ENCODE assay signal across 21 mouse cellular contexts in the genomic region with DNA sequence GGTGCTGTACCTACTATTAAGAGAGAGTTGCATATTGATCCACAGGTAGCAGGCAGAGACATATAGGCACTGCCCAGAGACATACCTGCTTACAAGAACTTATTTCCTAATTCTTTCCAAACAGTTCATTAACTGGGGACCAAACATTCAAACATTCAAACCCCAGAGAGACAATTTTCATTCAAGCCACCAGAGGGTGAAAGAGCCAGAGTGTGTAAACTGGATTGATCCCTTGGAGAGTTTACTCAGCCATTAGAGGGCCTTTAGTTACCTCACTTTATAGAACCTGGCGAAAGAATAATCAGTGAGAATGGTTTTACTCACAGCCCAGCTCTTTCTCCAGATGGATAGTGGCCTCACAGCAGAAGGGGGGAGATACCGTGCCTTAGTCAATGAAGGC. TPM values are rescaled to one million over a fixed set of nuclear protein-coding genes. Genes with fewer than 3 reads are reported as not detected.
DNase-seq lines count a peak whose midpoint lies in the region; ATAC-seq and TF ChIP-seq lines count a peak whose summit lies in the region.
"Had no signal": no experiment of that assay in that cellular context is flagged by ENCODE, and none has a peak within 500 bp of the region (broad histone marks: within the 10 kb centered on the region; RNA-seq: fewer than 3 reads in every experiment).

No protein-coding gene starts in this region.

- H3K27ac ChIP-seq in intestine, postnatal 0 days (ENCODE audit: low read depth, low read length) = no peak overlapping the region
- no peak overlapping the region for H3K27ac ChIP-seq in intestine, embryonic 16.5 days (ENCODE audit: low read length)
- no peak overlapping the region for H3K27ac ChIP-seq in lung, embryonic 14.5 days (ENCODE audit: low read depth)
- H3K27ac ChIP-seq: hindbrain, embryonic 12.5 days; midbrain, embryonic 15.5 days; neural tube, embryonic 13.5 days had no signal

- no peak overlapping the region for H3K4me3 ChIP-seq in intestine, postnatal 0 days (ENCODE audit: low read depth, low read length)
- no peak overlapping the region for H3K4me3 ChIP-seq in intestine, embryonic 16.5 days (ENCODE audit: low read length)
- H3K4me3 ChIP-seq in lung, embryonic 14.5 days (ENCODE audit: low read depth, low read length) = no peak overlapping the region
- H3K4me3 ChIP-seq: hindbrain, embryonic 12.5 days; midbrain, embryonic 15.5 days; myocyte; neural tube, embryonic 13.5 days had no signal

- H3K9me3 ChIP-seq in intestine, postnatal 0 days (ENCODE audit: control insufficient read depth) = no peaks in the 10 kb centered on the region
- no peaks in the 10 kb centered on the region for H3K9me3 ChIP-seq in intestine, embryonic 16.5 days (ENCODE audit: control insufficient read depth, low read length)
- H3K9me3 ChIP-seq in lung, embryonic 14.5 days (ENCODE audit: low read depth, low read length) = no peaks in the 10 kb centered on the region
- H3K9me3 ChIP-seq: hindbrain, embryonic 12.5 days; midbrain, embryonic 15.5 days; neural tube, embryonic 13.5 days had no signal

- peak; percentile 11 for DNase-seq in lung, embryonic 14.5 days
- DNase-seq in lung, postnatal 25 days (ENCODE audit: low spot score) = no peak
- DNase-seq in NIH3T3 (ENCODE audit: low read depth) = peak; percentile 42
- no peak for DNase-seq in cerebellum, postnatal 25 days
- DNase-seq in layer of hippocampus, postnatal 25 days (ENCODE audit: extremely low spot score in 1 of 2, low spot score in 1 of 2) = no peak
- DNase-seq: adrenal gland, adult 2 months; cerebellum, adult 11-12 months; heart, postnatal 10 days; kidney, adult 2 months; kidney, postnatal 14 days; lung, postnatal 14 days; retina, postnatal 1 day; right cerebral cortex, postnatal 25 days; thymus, postnatal 25 days had no signal

- WGBS in intestine, postnatal 0 days = 61% methylated on average over 2 of the region's 2 CpGs
- WGBS in intestine, embryonic 16.5 days = 69% methylated on average over 2 of the region's 2 CpGs
- 79% methylated on average over 2 of the region's 2 CpGs for WGBS in lung, embryonic 14.5 days

- peak; percentile 53 for TF ChIP-seq CTCF in intestine, postnatal 0 days (IDR thresholded peaks at IDR 0.05; ENCODE audit: low read depth)
- no peak for TF ChIP-seq CTCF in lung, embryonic 14.5 days (IDR thresholded peaks at IDR 0.05; ENCODE audit: low read depth)

- no peaks in the 10 kb centered on the region for H3K27me3 ChIP-seq in intestine, postnatal 0 days (replicated peaks; ENCODE audit: control insufficient read depth, insufficient read depth, low read length)
- no peaks in the 10 kb centered on the region for H3K27me3 ChIP-seq in intestine, embryonic 16.5 days (replicated peaks; ENCODE audit: control insufficient read depth, insufficient read depth, low read length)
- H3K27me3 ChIP-seq in lung, embryonic 14.5 days (ENCODE audit: insufficient read depth, low read length) = no peaks in the 10 kb centered on the region
- H3K27me3 ChIP-seq: hindbrain, embryonic 12.5 days; midbrain, embryonic 15.5 days; neural tube, embryonic 13.5 days had no signal

- H3K4me2 ChIP-seq in intestine, postnatal 0 days (replicated peaks; ENCODE audit: low read depth) = no peak overlapping the region
- no peak overlapping the region for H3K4me2 ChIP-seq in intestine, embryonic 16.5 days (ENCODE audit: low read depth, low read length)
- H3K4me2 ChIP-seq in lung, embryonic 14.5 days = no peak overlapping the region
- H3K4me2 ChIP-seq: heart, embryonic 11.5 days; hindbrain, embryonic 12.5 days; midbrain, embryonic 15.5 days; neural tube, embryonic 13.5 days had no signal

- no peaks in the 10 kb centered on the region for H3K4me1 ChIP-seq in intestine, postnatal 0 days (replicated peaks; ENCODE audit: control insufficient read depth, insufficient read depth, low read length)
- H3K4me1 ChIP-seq in intestine, embryonic 16.5 days (ENCODE audit: control insufficient read depth, insufficient read depth, low read length) = peaks cover 6% of the 10 kb centered on the region
- H3K4me1 ChIP-seq in lung, embryonic 14.5 days (ENCODE audit: insufficient read depth) = no peaks in the 10 kb centered on the region
- H3K4me1 ChIP-seq: midbrain, embryonic 15.5 days had no signal

- ATAC-seq in intestine, postnatal 0 days = no peak
- ATAC-seq in intestine, embryonic 16.5 days = no peak
- ATAC-seq in lung, embryonic 14.5 days (ENCODE audit: insufficient read depth) = no peak
- ATAC-seq: midbrain, embryonic 15.5 days had no signal

- no peak overlapping the region for H3K9ac ChIP-seq in intestine, postnatal 0 days (ENCODE audit: low read depth, low read length)
- no peak overlapping the region for H3K9ac ChIP-seq in intestine, embryonic 16.5 days (ENCODE audit: low read depth, low read length)
- H3K9ac ChIP-seq in lung, embryonic 14.5 days = no peak overlapping the region
- H3K9ac ChIP-seq: hindbrain, embryonic 12.5 days; midbrain, embryonic 15.5 days; neural tube, embryonic 13.5 days had no signal

- no peaks in the 10 kb centered on the region for H3K36me3 ChIP-seq in intestine, postnatal 0 days (ENCODE audit: control insufficient read depth, insufficient read depth)
- H3K36me3 ChIP-seq in intestine, embryonic 16.5 days (ENCODE audit: control insufficient read depth, insufficient read depth, low read length) = no peaks in the 10 kb centered on the region
- H3K36me3 ChIP-seq in lung, embryonic 14.5 days (ENCODE audit: insufficient read depth) = no peaks in the 10 kb centered on the region
- H3K36me3 ChIP-seq: hindbrain, embryonic 12.5 days; midbrain, embryonic 15.5 days; neural tube, embryonic 13.5 days had no signal

RNA-seq across cellular contexts. Expression of a gene that starts 9.2 kb away (rescaled TPM):
- polyA plus RNA-seq in intestine, postnatal 0 days (2015; fragmentation: Nextera tagmentation; extraction: Ambion mirVana) = 1.4 and 1.6 TPM in 2 replicates
- 2.3 and 2.9 TPM in 2 replicates for polyA plus RNA-seq in intestine, embryonic 16.5 days (2015; fragmentation: Nextera tagmentation; extraction: Ambion mirVana)
- 7.1 and 8.0 TPM in 2 replicates for polyA plus RNA-seq in lung, embryonic 14.5 days (2014; fragmentation: Nextera tagmentation; extraction: Ambion mirVana)
- total RNA-seq in layer of hippocampus, postnatal 25 days (2021) = 10 to 100 TPM; 16.3 to 16.5 TPM

RNA-seq across cellular contexts. Expression of a gene that starts 27.5 kb away (rescaled TPM):
- 156 and 160 TPM in 2 replicates for polyA plus RNA-seq in intestine, postnatal 0 days (2015; fragmentation: Nextera tagmentation; extraction: Ambion mirVana)
- polyA plus RNA-seq in intestine, embryonic 16.5 days (2015; fragmentation: Nextera tagmentation; extraction: Ambion mirVana) = 218 and 242 TPM in 2 replicates
- 361 and 368 TPM in 2 replicates for polyA plus RNA-seq in lung, embryonic 14.5 days (2014; fragmentation: Nextera tagmentation; extraction: Ambion mirVana)
- 10 to 100 TPM; 61.5 TPM for total RNA-seq in layer of hippocampus, postnatal 25 days (2021)

RNA-seq across cellular contexts. Expression of a gene that starts 43.6 kb away (rescaled TPM):
- polyA plus RNA-seq in intestine, postnatal 0 days (2015; fragmentation: Nextera tagmentation; extraction: Ambion mirVana) = 9.8 and 10.0 TPM in 2 replicates
- polyA plus RNA-seq in intestine, embryonic 16.5 days (2015; fragmentation: Nextera tagmentation; extraction: Ambion mirVana) = 10.0 and 11.4 TPM in 2 replicates
- 18.7 and 19.4 TPM in 2 replicates for polyA plus RNA-seq in lung, embryonic 14.5 days (2014; fragmentation: Nextera tagmentation; extraction: Ambion mirVana)
- total RNA-seq in layer of hippocampus, postnatal 25 days (2021) = 10 to 100 TPM; 34.5 to 42.9 TPM

RNA-seq across cellular contexts. Expression of a gene that starts 44.2 kb away (rescaled TPM):
- 26.1 and 28.6 TPM in 2 replicates for polyA plus RNA-seq in intestine, postnatal 0 days (2015; fragmentation: Nextera tagmentation; extraction: Ambion mirVana)
- 41.5 and 51.6 TPM in 2 replicates for polyA plus RNA-seq in intestine, embryonic 16.5 days (2015; fragmentation: Nextera tagmentation; extraction: Ambion mirVana)
- polyA plus RNA-seq in lung, embryonic 14.5 days (2014; fragmentation: Nextera tagmentation; extraction: Ambion mirVana) = 68.4 and 68.5 TPM in 2 replicates
- total RNA-seq in layer of hippocampus, postnatal 25 days (2021) = 10 to 100 TPM; 34.8 to 39.3 TPM

RNA-seq across cellular contexts. Expression of a gene that starts 45.0 kb away (rescaled TPM):
- 27.4 and 29.5 TPM in 2 replicates for polyA plus RNA-seq in intestine, postnatal 0 days (2015; fragmentation: Nextera tagmentation; extraction: Ambion mirVana)
- polyA plus RNA-seq in intestine, embryonic 16.5 days (2015; fragmentation: Nextera tagmentation; extraction: Ambion mirVana) = 14.7 and 20.8 TPM in 2 replicates
- polyA plus RNA-seq in lung, embryonic 14.5 days (2014; fragmentation: Nextera tagmentation; extraction: Ambion mirVana) = 19.5 and 20.3 TPM in 2 replicates
- 100 to 1,000 TPM; 173 to 183 TPM for total RNA-seq in layer of hippocampus, postnatal 25 days (2021)

Comparison
In these comparisons a context has a peak if more than half of its experiments do, and no peak if none do; other contexts are left out.
1. DNase-seq: peak in lung, embryonic 14.5 days (single experiment) and NIH3T3 (single experiment); none in lung, postnatal 25 days (single experiment), cerebellum, postnatal 25 days (0 of 2) and layer of hippocampus, postnatal 25 days (0 of 2).